Mouse (Mus musculus): ENCODE results near the gene Bhlhe41.

Gene Bhlhe41

GRCm38 (mm10) chr6:145865289-145865885, at the start of gene Bhlhe41:
Bhlhe41 (minus strand) TSS chr6:145865558.
- DNase-seq (ENCODE audit: low spot score), result peak; percentile 82

GRCm38 (mm10) chr6:145912232-145912631, 46.9 kb upstream of the Bhlhe41 start:
- no peak for DNase-seq (ENCODE audit: low spot score)

- DNase-seq (ENCODE audit: low spot score), result no peak
These were observed 45.4 kb upstream of the Bhlhe41 start for GRCm38 (mm10) chr6:145910469-145911426.

GRCm38 (mm10) chr6:145909943-145910342, 44.6 kb upstream of the Bhlhe41 start:
- DNase-seq (ENCODE audit: low spot score), result no peak

- DNase-seq (ENCODE audit: low spot score), result no peak
These were observed 40.9 kb upstream of the Bhlhe41 start for GRCm38 (mm10) chr6:145906096-145906890.

GRCm38 (mm10) chr6:145904616-145905015, 39.3 kb upstream of the Bhlhe41 start:
- DNase-seq (ENCODE audit: low spot score), result no peak

- no peak for DNase-seq (ENCODE audit: low spot score)
These were observed 38.8 kb upstream of the Bhlhe41 start for GRCm38 (mm10) chr6:145904169-145904568.

GRCm38 (mm10) chr6:145894669-145895342, 29.4 kb upstream of the Bhlhe41 start:
- no peak for DNase-seq (ENCODE audit: low spot score)

GRCm38 (mm10) chr6:145893366-145894021, 28.1 kb upstream of the Bhlhe41 start:
- no peak for DNase-seq (ENCODE audit: low spot score)

- DNase-seq (ENCODE audit: low spot score), result no peak
These were observed 27.3 kb upstream of the Bhlhe41 start for GRCm38 (mm10) chr6:145892381-145893265.

GRCm38 (mm10) chr6:145891951-145892350, 26.6 kb upstream of the Bhlhe41 start:
- no peak for DNase-seq (ENCODE audit: low spot score)

- DNase-seq (ENCODE audit: low spot score), result no peak
These were observed 22.4 kb upstream of the Bhlhe41 start for GRCm38 (mm10) chr6:145887719-145888118.

GRCm38 (mm10) chr6:145886277-145886676, 20.9 kb upstream of the Bhlhe41 start:
- DNase-seq (ENCODE audit: low spot score), result no peak

GRCm38 (mm10) chr6:145885069-145885468, 19.7 kb upstream of the Bhlhe41 start:
- DNase-seq (ENCODE audit: low spot score), result no peak

- DNase-seq (ENCODE audit: low spot score), result no peak
These were observed 18.3 kb upstream of the Bhlhe41 start for GRCm38 (mm10) chr6:145883668-145884067.

- no peak for DNase-seq (ENCODE audit: low spot score)
These were observed 17.7 kb upstream of the Bhlhe41 start for GRCm38 (mm10) chr6:145883010-145883409.

- DNase-seq (ENCODE audit: low spot score), result no peak
These were observed 15.3 kb upstream of the Bhlhe41 start for GRCm38 (mm10) chr6:145880609-145881008.

- DNase-seq (ENCODE audit: low spot score), result no peak
These were observed 11.8 kb upstream of the Bhlhe41 start for GRCm38 (mm10) chr6:145876986-145877735.

GRCm38 (mm10) chr6:145873354-145873753, 8.0 kb upstream of the Bhlhe41 start:
- DNase-seq (ENCODE audit: low spot score), result no peak

- DNase-seq (ENCODE audit: low spot score), result no peak
These were observed 6.7 kb upstream of the Bhlhe41 start for GRCm38 (mm10) chr6:145872010-145872409.

Data from embryo, embryonic 10 days (tissue).